Mouse (Mus musculus): ENCODE data around the gene Amz1. TPM values are rescaled to one million over a fixed set of nuclear protein-coding genes. Genes with fewer than 3 reads are reported as not detected.

Gene Amz1
- polyA plus RNA-seq, 1 experiment from 2014 or later: 1.6 TPM

DNA sequence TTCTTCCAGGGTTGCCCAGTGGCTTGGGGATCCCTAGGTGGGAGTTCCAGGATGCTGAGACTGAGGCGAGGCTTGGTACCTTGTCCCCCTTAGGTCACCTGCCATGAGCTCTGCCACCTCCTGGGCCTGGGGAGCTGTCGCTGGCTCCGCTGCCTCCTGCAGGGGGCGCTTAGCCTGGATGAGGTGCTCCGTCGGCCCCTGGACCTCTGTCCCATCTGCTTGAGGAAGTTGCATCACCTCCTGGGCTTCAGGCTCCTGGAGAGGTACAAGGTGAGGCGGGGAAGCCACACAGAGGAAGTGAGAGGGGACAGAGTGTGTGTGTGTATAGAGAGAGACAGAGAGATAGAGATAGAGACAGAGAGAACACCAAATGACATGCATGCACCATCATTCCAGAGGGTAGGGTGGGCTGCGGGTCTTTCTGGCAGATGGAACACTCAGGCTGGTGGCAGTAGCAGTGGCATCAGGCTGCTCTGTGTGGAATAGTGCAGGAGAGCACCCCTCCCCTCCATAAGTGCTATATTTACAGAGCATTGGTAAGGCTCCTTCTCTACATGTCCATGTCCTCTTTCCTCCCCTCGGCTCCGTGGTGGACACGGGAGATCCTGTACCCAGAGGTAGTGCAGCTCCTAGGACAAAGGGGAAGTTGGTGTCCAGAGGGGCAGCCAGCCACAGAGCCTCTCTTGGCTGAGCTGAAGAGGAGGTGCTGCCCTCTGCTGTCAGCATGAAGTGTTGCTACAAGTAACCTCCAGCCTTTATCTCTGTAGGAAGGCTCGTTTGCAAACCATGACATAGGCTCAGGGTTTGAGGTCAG is 25.3 kb downstream of the Amz1 start:
- 18% methylated on average over 12 of the region's 12 CpGs for WGBS
- peak; percentile 72 for ATAC-seq (ENCODE audit: low read depth)
- no peaks in the 10 kb centered on the region for H3K27me3 ChIP-seq
- peak overlapping the region; percentile 60 for H3K9ac ChIP-seq
- H3K4me3 ChIP-seq: peak overlapping the region; percentile 24; the same call in 1 of the 2 replicates
- H3K4me1 ChIP-seq (replicated peaks): peaks cover 17% of the 10 kb centered on the region
- H3K27ac ChIP-seq (replicated peaks): peak overlapping the region; percentile 38; the same call in 1 of the 2 replicates
- H3K36me3 ChIP-seq: 0 out of 2 replicates have a peak, but pooled peaks cover 5% of the 10 kb centered on the region
- H3K4me2 ChIP-seq: peak overlapping the region; percentile 50
- H3K9me3 ChIP-seq: no peaks in the 10 kb centered on the region

DNA sequence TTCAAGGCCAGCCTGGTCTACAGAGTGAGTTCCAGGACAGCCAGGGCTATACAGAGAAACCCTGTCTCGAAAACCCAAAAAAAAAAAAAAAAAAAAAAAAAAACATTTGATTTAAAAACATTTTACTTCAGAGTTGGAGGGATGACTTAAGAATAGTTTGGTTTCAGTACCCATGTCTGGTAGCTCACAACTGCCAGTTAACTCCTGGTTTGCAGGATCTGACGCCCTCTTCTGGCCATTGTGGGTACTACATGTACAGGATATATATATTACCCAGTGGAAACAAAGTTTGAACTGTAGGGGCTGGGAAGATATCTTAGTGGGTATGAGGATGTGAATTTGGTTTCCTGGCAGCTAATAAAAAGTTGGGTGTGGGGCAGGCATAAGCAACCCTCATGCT is 27.0 kb downstream of the Amz1 start:
- no peak for ATAC-seq (ENCODE audit: low read depth)
- WGBS: 2% methylated on average over 1 of the region's 2 CpGs
- no peaks in the 10 kb centered on the region for H3K9me3 ChIP-seq

DNA sequence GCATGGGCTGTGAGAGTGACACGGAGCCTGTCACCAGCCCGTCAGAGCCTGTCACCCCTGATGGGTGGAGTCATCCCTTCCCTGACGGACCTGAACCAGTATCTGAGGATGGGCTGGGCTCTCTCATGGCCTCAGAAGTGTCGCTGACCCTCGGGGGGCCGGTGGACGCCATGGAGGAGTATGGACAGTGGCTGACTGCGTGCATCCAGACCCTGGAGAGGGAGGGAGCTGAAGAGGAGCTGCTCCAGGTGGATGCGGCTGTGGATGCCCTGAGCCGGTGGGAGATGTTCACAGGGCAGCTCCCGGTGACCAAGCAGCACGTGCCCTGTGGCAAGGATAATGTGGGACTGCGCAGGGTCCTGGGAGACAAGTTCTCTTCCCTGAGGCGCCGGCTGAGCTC is 28.1 kb downstream of the Amz1 start:
- Histone ChIP-seq H3K9ac (no peak overlapping the region), H3K4me1 (replicated peaks) (peaks cover 17% of the 10 kb centered on the region), H3K36me3 (peaks cover 21% of the 10 kb centered on the region; the same call in 1 of the 2 replicates), H3K9me3 (no peaks in the 10 kb centered on the region), H3K27me3 (no peaks in the 10 kb centered on the region), H3K27ac (replicated peaks) (no peak overlapping the region), H3K4me2 (no peak overlapping the region), H3K4me3 (no peak overlapping the region)
- 92% methylated on average over 15 of the region's 15 CpGs for WGBS
- ATAC-seq (ENCODE audit: low read depth): no peak

More for the DNA sequence above, 27.0 kb downstream of the Amz1 start:
- Histone ChIP-seq H3K4me1 (replicated peaks) (peaks cover 17% of the 10 kb centered on the region), H3K36me3 (peaks cover 18% of the 10 kb centered on the region; the same call in 1 of the 2 replicates), H3K27me3 (no peaks in the 10 kb centered on the region), H3K4me3 (no peak overlapping the region), H3K9ac (no peak overlapping the region), H3K27ac (replicated peaks) (no peak overlapping the region), H3K4me2 (no peak overlapping the region)

GRCm38 (mm10) chr5:140752639-140753038 is 28.7 kb downstream of the Amz1 start:
- Histone ChIP-seq H3K27ac (replicated peaks) (no peak overlapping the region), H3K4me3 (no peak overlapping the region), H3K36me3 (peaks cover 25% of the 10 kb centered on the region), H3K9me3 (no peaks in the 10 kb centered on the region), H3K4me2 (no peak overlapping the region), H3K27me3 (no peaks in the 10 kb centered on the region), H3K9ac (no peak overlapping the region), H3K4me1 (replicated peaks) (peaks cover 17% of the 10 kb centered on the region)
- 96% methylated on average over 3 of the region's 3 CpGs for WGBS
- no peak for ATAC-seq (ENCODE audit: low read depth)

GRCm38 (mm10) chr5:140753223-140753622 is 29.3 kb downstream of the Amz1 start:
- Histone ChIP-seq H3K36me3 (peaks cover 31% of the 10 kb centered on the region), H3K9ac (no peak overlapping the region), H3K9me3 (no peaks in the 10 kb centered on the region), H3K4me3 (no peak overlapping the region), H3K4me1 (replicated peaks) (peaks cover 17% of the 10 kb centered on the region), H3K4me2 (no peak overlapping the region), H3K27ac (replicated peaks) (no peak overlapping the region), H3K27me3 (no peaks in the 10 kb centered on the region)
- WGBS: 49% methylated on average over 5 of the region's 5 CpGs
- ATAC-seq (ENCODE audit: low read depth): no peak

GRCm38 (mm10) chr5:140758864-140759263 is 34.9 kb downstream of the Amz1 start:
- Histone ChIP-seq H3K9ac (no peak overlapping the region), H3K27ac (replicated peaks) (no peak overlapping the region), H3K9me3 (no peaks in the 10 kb centered on the region), H3K4me2 (no peak overlapping the region), H3K36me3 (peaks cover 67% of the 10 kb centered on the region), H3K4me1 (replicated peaks) (0 out of 2 replicates have a peak, but pooled peaks cover 11% of the 10 kb centered on the region), H3K27me3 (no peaks in the 10 kb centered on the region), H3K4me3 (no peak overlapping the region)
- 83% methylated on average over 8 of the region's 8 CpGs for WGBS
- ATAC-seq (ENCODE audit: low read depth): no peak

DNA sequence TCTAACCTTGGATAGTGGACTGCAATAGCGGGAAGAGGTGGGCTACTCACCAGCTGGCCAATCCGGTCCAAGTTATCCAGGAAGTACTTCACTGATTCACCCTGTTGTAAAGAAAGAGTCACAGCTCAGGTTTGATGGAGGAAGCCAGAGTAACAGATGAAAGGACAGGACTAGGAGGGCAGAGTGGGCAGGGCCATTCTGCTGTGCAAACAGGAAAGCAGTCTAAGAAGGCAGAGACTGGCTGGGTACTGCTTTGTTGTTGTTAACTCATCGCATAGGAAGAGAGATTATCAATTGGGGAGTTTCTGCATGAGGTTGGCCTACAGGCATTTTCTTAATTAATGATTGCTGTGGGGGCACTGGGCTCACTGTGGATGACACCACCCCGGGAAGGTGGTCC is 38.6 kb downstream of the Amz1 start:
- no peak overlapping the region for H3K27ac ChIP-seq (replicated peaks)
- no peak overlapping the region for H3K4me3 ChIP-seq
- WGBS: 78% methylated on average over 4 of the region's 4 CpGs
- H3K9me3 ChIP-seq: no peaks in the 10 kb centered on the region
- H3K9ac ChIP-seq: no peak overlapping the region
- H3K36me3 ChIP-seq: peaks cover 48% of the 10 kb centered on the region
- ATAC-seq (ENCODE audit: low read depth): no peak
- no peaks in the 10 kb centered on the region for H3K27me3 ChIP-seq
- peaks cover 19% of the 10 kb centered on the region for H3K4me1 ChIP-seq (replicated peaks)
- H3K4me2 ChIP-seq: no peak overlapping the region

- 75% methylated on average over 6 of the region's 6 CpGs for WGBS
- peak overlapping the region; percentile 9 for H3K27ac ChIP-seq (replicated peaks)
Observed at GRCm38 (mm10) chr5:140764921-140765613, 41.1 kb downstream of the Amz1 start.

GRCm38 (mm10) chr5:140766566-140766965 is 42.6 kb downstream of the Amz1 start:
- WGBS: 90% methylated on average over 4 of the region's 4 CpGs

More at GRCm38 (mm10) chr5:140764921-140765613, 41.1 kb downstream of the Amz1 start:
- Histone ChIP-seq H3K4me3 (no peak overlapping the region), H3K4me1 (replicated peaks) (peaks cover 45% of the 10 kb centered on the region), H3K27me3 (no peaks in the 10 kb centered on the region), H3K9me3 (no peaks in the 10 kb centered on the region), H3K9ac (no peak overlapping the region), H3K36me3 (peaks cover 23% of the 10 kb centered on the region), H3K4me2 (no peak overlapping the region)
- ATAC-seq (ENCODE audit: low read depth): no peak

GRCm38 (mm10) chr5:140767704-140768141 is 43.8 kb downstream of the Amz1 start:
- Histone ChIP-seq H3K4me1 (replicated peaks) (peaks cover 62% of the 10 kb centered on the region), H3K9ac (peak overlapping the region; percentile 53), H3K27ac (replicated peaks) (peak overlapping the region; percentile 91), H3K4me2 (no peak overlapping the region), H3K36me3 (no peaks in the 10 kb centered on the region), H3K4me3 (no peak overlapping the region), H3K27me3 (no peaks in the 10 kb centered on the region), H3K9me3 (no peaks in the 10 kb centered on the region)
- ATAC-seq (ENCODE audit: low read depth): peak; percentile 60; the same call in 1 of the 2 replicates
- 3% methylated on average over 9 of the region's 9 CpGs for WGBS

More at GRCm38 (mm10) chr5:140766566-140766965, 42.6 kb downstream of the Amz1 start:
- H3K9me3 ChIP-seq: no peaks in the 10 kb centered on the region
- no peak overlapping the region for H3K4me3 ChIP-seq
- H3K4me1 ChIP-seq (replicated peaks): peaks cover 59% of the 10 kb centered on the region
- ATAC-seq (ENCODE audit: low read depth): no peak
- H3K27me3 ChIP-seq: no peaks in the 10 kb centered on the region
- peaks cover 10% of the 10 kb centered on the region for H3K36me3 ChIP-seq
- H3K27ac ChIP-seq (replicated peaks): no peak overlapping the region
- no peak overlapping the region for H3K4me2 ChIP-seq
- H3K9ac ChIP-seq: no peak overlapping the region

- Histone ChIP-seq H3K4me1 (replicated peaks) (peaks cover 59% of the 10 kb centered on the region), H3K9me3 (no peaks in the 10 kb centered on the region), H3K27me3 (no peaks in the 10 kb centered on the region), H3K4me3 (no peak overlapping the region), H3K36me3 (no peaks in the 10 kb centered on the region), H3K4me2 (no peak overlapping the region), H3K27ac (replicated peaks) (peak overlapping the region; percentile 91), H3K9ac (no peak overlapping the region)
- 0 out of 2 replicates have a peak, but pooled peaks have one; percentile 40 for ATAC-seq (ENCODE audit: low read depth)
- WGBS: 71% methylated on average over 5 of the region's 5 CpGs
Observed at GRCm38 (mm10) chr5:140768333-140768732, 44.4 kb downstream of the Amz1 start.

DNA sequence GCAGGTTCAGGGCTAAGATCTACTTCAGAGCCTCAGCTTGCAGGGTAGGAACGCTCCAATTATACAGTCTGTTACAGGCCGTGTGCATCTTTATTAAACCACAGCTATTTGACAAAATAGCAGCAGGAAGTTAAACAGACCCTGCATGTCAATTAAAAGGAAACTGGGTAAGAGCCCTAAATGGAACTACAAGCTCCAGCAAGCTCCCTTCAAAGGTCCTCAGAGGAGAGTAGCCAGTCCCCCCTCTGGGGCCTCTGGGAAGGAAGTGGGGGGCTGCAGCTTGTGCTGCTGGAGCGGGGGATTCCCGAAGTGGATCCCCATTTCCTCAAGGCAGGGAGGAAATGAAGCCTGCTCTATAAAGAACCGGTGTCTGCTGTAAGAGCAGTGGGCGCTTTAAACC is 47.7 kb downstream of the Amz1 start:
- no peak overlapping the region for H3K4me3 ChIP-seq
- H3K36me3 ChIP-seq: no peaks in the 10 kb centered on the region
- H3K9ac ChIP-seq: no peak overlapping the region
- H3K4me2 ChIP-seq: no peak overlapping the region
- no peak for ATAC-seq (ENCODE audit: low read depth)
- H3K9me3 ChIP-seq: no peaks in the 10 kb centered on the region
- peak overlapping the region; percentile 30 for H3K27ac ChIP-seq (replicated peaks)
- peaks cover 59% of the 10 kb centered on the region for H3K4me1 ChIP-seq (replicated peaks)
- H3K27me3 ChIP-seq: no peaks in the 10 kb centered on the region
- WGBS: 52% methylated on average over 6 of the region's 6 CpGs
